Mouse (Mus musculus): ENCODE measurements around the gene Ssbp4.

- TF ChIP-seq ZNF384 (IDR thresholded peaks at IDR 0.05; ENCODE audit: low read depth, low read length) (no peak), CHD2 (IDR thresholded peaks at IDR 0.05; ENCODE audit: low read depth, low read length) (no peak), MAFK (IDR thresholded peaks at IDR 0.05; ENCODE audit: insufficient read depth, low read depth, low read length) (no peak), ZC3H11A (IDR thresholded peaks at IDR 0.05; ENCODE audit: borderline replicate concordance, low read depth, low read length) (no peak), HCFC1 (IDR thresholded peaks at IDR 0.05; ENCODE audit: borderline replicate concordance, insufficient read depth, low read length) (no peak)
Measured at GRCm38 (mm10) chr8:70634066-70634465, 25.4 kb upstream of the Ssbp4 start.

Measured in ES-E14 (cell line).